21 mouse cellular contexts compared by ENCODE assay signal in genomic region chr11:50086211-50086610, GRCm38 (mm10). TPM values are rescaled to one million over a fixed set of nuclear protein-coding genes. Genes with fewer than 3 reads are reported as not detected.
DNase-seq lines count a peak whose midpoint lies in the region; TF ChIP-seq lines count a peak whose summit lies in the region.
"Had no signal": no experiment of that assay in that cellular context is flagged by ENCODE, and none has a peak within 500 bp of the region (broad histone marks: within the 10 kb centered on the region; RNA-seq: fewer than 3 reads in every experiment).

No protein-coding gene starts in this region.

- intact Hi-C loops in left cerebral cortex, adult 2 months (cut with DNase I) = loop anchor here (5.0 kb wide), 1 partner anchor 59 kb away; the partner anchor contains the start of gene Rnf130
- intact Hi-C loops in left cerebral cortex, postnatal 4 days (cut with DNase I) = no loop called here

- no peak for TF ChIP-seq CTCF in left cerebral cortex, adult 2 months (IDR thresholded peaks at IDR 0.05)
- no peak for TF ChIP-seq CTCF in cortical plate, adult 2 months (IDR thresholded peaks at IDR 0.05; ENCODE audit: extremely low read depth, insufficient read depth, low read length)
- TF ChIP-seq CTCF in olfactory bulb, adult 2 months (IDR thresholded peaks at IDR 0.05; ENCODE audit: insufficient read depth, low read depth, low read length) = no peak

- peaks cover 11% of the 10 kb centered on the region; the same call in 1 of the 2 replicates for H3K4me1 ChIP-seq in cortical plate, adult 2 months (ENCODE audit: control insufficient read depth, insufficient read depth, low read length)
- peaks cover 9% of the 10 kb centered on the region for H3K4me1 ChIP-seq in olfactory bulb, adult 2 months (ENCODE audit: control insufficient read depth, insufficient read depth, low read length)
- H3K4me1 ChIP-seq: embryonic facial prominence, embryonic 13.5 days had no signal

- peak overlapping the region; percentile 69 for H3K27ac ChIP-seq in left cerebral cortex, adult 2 months
- peak overlapping the region; percentile 72; the same call in 1 of the 2 replicates for H3K27ac ChIP-seq in cortical plate, adult 2 months (ENCODE audit: insufficient read depth, low read length)
- H3K27ac ChIP-seq in olfactory bulb, adult 2 months (ENCODE audit: insufficient read depth, low read depth, low read length) = peak overlapping the region; percentile 64
- H3K27ac ChIP-seq: embryonic facial prominence, embryonic 13.5 days; liver, embryonic 15.5 days had no signal

- DNase-seq in heart, adult 11 months = peak; percentile 28
- DNase-seq in heart, adult 8-10 months (ENCODE audit: low spot score) = no peak
- DNase-seq in left cerebral cortex, adult 2 months (ENCODE audit: extremely low spot score in 1 of 2, low spot score in 2 of 2) = no peak
- DNase-seq in left cerebral cortex, postnatal 4 days = no peak
- DNase-seq in retina, postnatal 1 day = no peak
- DNase-seq: adrenal gland, postnatal 14 days; cerebellum, adult 11-12 months; cerebellum, adult 9-11 months; gastrocnemius, postnatal 25 days; heart, adult 18-20 months; heart, postnatal 4 days; kidney, adult 11 months; kidney, postnatal 14 days; lung, embryonic 14.5 days; lung, postnatal 14 days had no signal

- TF ChIP-seq POLR2A in cortical plate, adult 2 months (IDR thresholded peaks at IDR 0.05; ENCODE audit: extremely low read depth, insufficient read depth, low read length) = no peak
- no peak for TF ChIP-seq POLR2A in olfactory bulb, adult 2 months (IDR thresholded peaks at IDR 0.05; ENCODE audit: insufficient read depth, low read depth, low read length)

- no peak overlapping the region for H3K4me3 ChIP-seq in left cerebral cortex, adult 2 months
- no peak overlapping the region for H3K4me3 ChIP-seq in cortical plate, adult 2 months (ENCODE audit: insufficient read depth, low read length)
- H3K4me3 ChIP-seq in olfactory bulb, adult 2 months (ENCODE audit: insufficient read depth, low read depth, low read length) = no peak overlapping the region
- H3K4me3 ChIP-seq: embryonic facial prominence, embryonic 13.5 days; heart, embryonic 12.5 days; liver, embryonic 15.5 days; midbrain, embryonic 15.5 days had no signal

- WGBS in olfactory bulb, adult 2 months = 38% methylated on average over 3 of the region's 3 CpGs

RNA-seq across cellular contexts. Expression of gene Tbc1d9b, which starts 45.0 kb away (rescaled TPM):
- total RNA-seq in heart, adult 8-10 months (2022) = 10 to 100 TPM; 45.9 to 47.4 (median 46.5) TPM
- total RNA-seq in left cerebral cortex, adult 2 months (2021) = 100 to 1,000 TPM; 118 to 124 TPM
- 10 to 100 TPM; 47.1 to 56.9 TPM for total RNA-seq in left cerebral cortex, postnatal 4 days (2021)
- polyA plus RNA-seq in cortical plate, adult 2 months (2012; rRNA removed) = 162 and 188 TPM in 2 replicates
- 540 TPM in 1 of 2 replicates, not detected in the other for polyA plus RNA-seq in olfactory bulb, adult 2 months (2012; ENCODE audit: insufficient read depth, insufficient read length, low replicate concordance, missing spikeins)
